Mouse (Mus musculus) spleen, adult 2 months (tissue): ENCODE data around the gene Gjd2. TPM values are rescaled to one million over a fixed set of nuclear protein-coding genes. Genes with fewer than 3 reads are reported as not detected.

Experiments used
- DNase-seq, 2 experiments: peaks; one replicate each; pipeline versions ENCODE4 v3.0.0 to v3.0.0-alpha.2; 2012 to 2021; ENCODE audit warnings: low spot score in 2 of 2, low read depth in 1 of 2
- H3K27ac ChIP-seq: fragments of 200-500 bp; 2 replicates; pipeline ENCODE4 v1.5.1; 2012; ENCODE audit warnings: low read length, inconsistent platforms; ENCODE audit not compliant: insufficient read depth
- H3K27me3 ChIP-seq: fragments of 200-500 bp; 2 replicates; pipeline ENCODE4 v1.6.1; 2012; ENCODE audit warnings: mild to moderate bottlenecking, moderate library complexity, low read length, inconsistent platforms; ENCODE audit not compliant: control insufficient read depth, insufficient read depth
- H3K36me3 ChIP-seq: fragments of 200-500 bp; 2 replicates; pipeline ENCODE4 v1.6.1; 2012; ENCODE audit warnings: mild to moderate bottlenecking, low read length, inconsistent platforms; ENCODE audit not compliant: control insufficient read depth, insufficient read depth
- H3K4me1 ChIP-seq: fragments of 200-500 bp; 2 replicates; pipeline ENCODE4 v1.6.1; 2011; ENCODE audit warnings: inconsistent platforms; ENCODE audit not compliant: control insufficient read depth, insufficient read depth, insufficient read length
- H3K4me3 ChIP-seq: fragments of 200-500 bp; 2 replicates; pipeline ENCODE4 v1.5.1; 2011; ENCODE audit warnings: mild to moderate bottlenecking, inconsistent platforms; ENCODE audit not compliant: insufficient read depth, insufficient read length; ENCODE audit errors: extremely low read depth
- CTCF ChIP-seq: fragments of 200-500 bp; IDR thresholded peaks from 2 replicates; pipeline ENCODE4 v1.5.1; 2011; ENCODE audit warnings: mild to moderate bottlenecking, inconsistent platforms; ENCODE audit not compliant: insufficient read depth, insufficient read length, insufficient replicate concordance; ENCODE audit errors: extremely low read depth
- POLR2A ChIP-seq: fragments of 200-500 bp; IDR thresholded peaks from 2 replicates; pipeline ENCODE4 v1.6.1; 2011; ENCODE audit warnings: low read depth, low read length, inconsistent platforms
- WGBS: fragments of 180-500 bp; shearing (Covaris S2); methylation state at CpG from one replicate; pipeline ENCODE4 v1.1.7; 2018; 5-methylcytosine and 5-hydroxymethylcytosine counted together
- polyA plus RNA-seq: library from polyadenylated mRNA; depleted of rRNA; stranded (reverse); fragments of >200 nt; gene quantifications from 2 replicates; pipeline ENCODE4 v1.2.3, GENCODE M21; 2012; rRNA removed

The Gjd2 gene
- polyA plus RNA-seq, 1 experiment, result not detected

DNA sequence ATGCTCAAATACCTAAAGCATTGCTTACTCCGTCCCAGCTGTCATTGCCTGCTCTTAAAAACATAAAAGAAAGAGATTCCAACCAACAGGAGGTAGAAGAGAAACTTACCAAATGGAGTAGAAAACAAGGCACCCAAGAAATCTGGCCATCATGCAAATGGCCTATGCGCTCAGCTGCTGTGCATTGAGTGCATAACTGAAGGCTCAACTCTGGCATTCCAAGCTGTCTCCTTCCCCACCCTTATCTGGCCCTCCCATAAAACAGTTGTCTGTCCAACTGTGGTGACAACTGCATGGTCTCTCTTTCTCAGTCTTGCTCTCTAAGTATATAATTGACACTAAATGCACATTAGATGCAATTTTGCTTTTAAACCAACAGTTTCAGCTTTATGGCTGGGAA is 28.5 kb downstream of the Gjd2 start:
- no peak for TF ChIP-seq POLR2A
- no peak for TF ChIP-seq CTCF
- no peak overlapping the region for H3K27ac ChIP-seq
- 88% methylated on average over 2 of the region's 2 CpGs for WGBS
- H3K4me3 ChIP-seq, result no peak overlapping the region
- no peak for DNase-seq
- H3K36me3 ChIP-seq, result no peaks in the 10 kb centered on the region
- H3K27me3 ChIP-seq, result no peaks in the 10 kb centered on the region
- H3K4me1 ChIP-seq, result no peaks in the 10 kb centered on the region

- no peaks in the 10 kb centered on the region for H3K27me3 ChIP-seq
- no peaks in the 10 kb centered on the region for H3K4me1 ChIP-seq
- no peak for DNase-seq
- 71% methylated on average over 8 of the region's 8 CpGs for WGBS
- H3K27ac ChIP-seq, result no peak overlapping the region
- H3K36me3 ChIP-seq, result no peaks in the 10 kb centered on the region
- TF ChIP-seq POLR2A, result no peak
- TF ChIP-seq CTCF, result no peak
- H3K4me3 ChIP-seq, result no peak overlapping the region
Measured at GRCm38 (mm10) chr2:113980664-113981063, 32.8 kb downstream of the Gjd2 start.

GRCm38 (mm10) chr2:113978151-113978771 is 35.2 kb downstream of the Gjd2 start:
- no peak for DNase-seq
- no peaks in the 10 kb centered on the region for H3K36me3 ChIP-seq
- no peak overlapping the region for H3K27ac ChIP-seq
- no peaks in the 10 kb centered on the region for H3K4me1 ChIP-seq
- no peak for TF ChIP-seq POLR2A
- 56% methylated on average over 5 of the region's 5 CpGs for whole genome bisulfite sequencing
- H3K27me3 ChIP-seq, result no peaks in the 10 kb centered on the region
- no peak overlapping the region for H3K4me3 ChIP-seq

DNA sequence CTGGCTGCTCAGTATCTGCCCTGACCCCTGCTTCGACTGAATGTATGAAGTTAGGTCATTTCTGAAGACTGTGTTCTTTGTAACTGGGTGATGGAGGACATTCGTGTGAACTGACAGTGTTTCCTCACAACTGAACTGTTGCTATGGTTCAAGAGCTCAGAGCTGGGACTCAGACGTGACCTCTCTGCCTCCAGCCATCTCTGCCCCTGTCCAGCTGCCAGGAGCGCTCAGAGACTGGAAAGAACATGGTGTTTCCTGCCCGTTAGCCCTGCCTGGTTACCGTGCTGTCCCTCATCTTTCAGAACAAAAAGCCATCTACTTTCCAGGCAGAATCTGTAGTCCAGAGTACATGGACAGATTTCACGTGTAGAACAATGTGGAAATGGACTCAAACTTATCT is 39.5 kb downstream of the Gjd2 start:
- TF ChIP-seq POLR2A (no peak), CTCF (no peak)
- Histone ChIP-seq H3K27me3 (no peaks in the 10 kb centered on the region), H3K4me3 (no peak overlapping the region), H3K27ac (no peak overlapping the region), H3K36me3 (no peaks in the 10 kb centered on the region), H3K4me1 (no peaks in the 10 kb centered on the region)
- WGBS, result 75% methylated on average over 7 of the region's 7 CpGs
- no peak for DNase-seq

DNA sequence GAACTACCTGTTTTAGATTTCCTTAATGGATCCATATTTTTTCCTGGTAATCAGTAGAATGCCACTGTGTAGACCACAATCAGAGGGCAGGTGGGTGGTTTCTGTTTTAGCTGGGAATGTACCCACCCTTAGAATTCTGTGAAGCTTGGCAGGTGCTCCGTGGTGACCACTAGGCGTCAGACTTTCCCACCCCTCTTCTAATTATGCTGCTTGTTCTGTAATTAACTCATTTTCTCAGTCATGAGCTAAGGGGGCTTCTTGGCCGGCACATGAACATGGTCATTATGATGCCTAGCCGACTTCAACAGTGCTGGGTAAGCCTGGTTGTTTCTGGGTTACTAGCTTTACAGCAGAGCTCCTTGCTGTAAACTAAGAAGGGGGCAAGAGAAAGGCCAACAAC is 47.0 kb downstream of the Gjd2 start:
- no peak for TF ChIP-seq CTCF
- no peak for TF ChIP-seq POLR2A
- Histone ChIP-seq H3K4me1 (no peaks in the 10 kb centered on the region), H3K27me3 (no peaks in the 10 kb centered on the region), H3K4me3 (no peak overlapping the region), H3K27ac (no peak overlapping the region), H3K36me3 (no peaks in the 10 kb centered on the region)
- 43% methylated on average over 4 of the region's 4 CpGs for WGBS
- no peak for DNase-seq

Other genes starting within 250 kb of the Gjd2 start
- gene Scg5, start 184.5 kb downstream of the Gjd2 start, polyA plus RNA-seq, result 0.16 and 0.25 TPM in 2 replicates
- gene Arhgap11a, start 165.0 kb downstream of the Gjd2 start, polyA plus RNA-seq, result 1.8 and 2.0 TPM in 2 replicates
- 0.23 and 2.1 TPM in 2 replicates for gene Actc1, start 39.9 kb upstream of the Gjd2 start, polyA plus RNA-seq
- 16.0 and 17.4 TPM in 2 replicates for gene Aqr, start 173.4 kb upstream of the Gjd2 start, polyA plus RNA-seq
- 0.63 and 0.88 TPM in 2 replicates for gene Zfp770, start 187.8 kb upstream of the Gjd2 start, polyA plus RNA-seq